Mouse (Mus musculus): ENCODE data around the gene Fcer1g. TPM values are rescaled to one million over a fixed set of nuclear protein-coding genes. Genes with fewer than 3 reads are reported as not detected.

The Fcer1g gene
- total and polyA plus RNA-seq, 2 experiments from 2014 or later = 24.6 to 60.5 TPM

GRCm38 (mm10) chr1:171189046-171189445, 45.1 kb downstream of the Fcer1g start:
- Histone ChIP-seq H3K4me2 (ENCODE audit: low read depth, low read length) (peak overlapping the region; percentile 43), H3K36me3 (replicated peaks; ENCODE audit: control insufficient read depth, insufficient read depth, low read length) (no peaks in the 10 kb centered on the region), H3K9ac (replicated peaks; ENCODE audit: low read depth, low read length) (peak overlapping the region; percentile 22), H3K27ac (ENCODE audit: low read depth) (peak overlapping the region; percentile 95), H3K9me3 (replicated peaks; ENCODE audit: control insufficient read depth, low read length) (no peaks in the 10 kb centered on the region), H3K4me1 (ENCODE audit: control insufficient read depth, insufficient read depth) (peaks cover 62% of the 10 kb centered on the region), H3K27me3 (ENCODE audit: control insufficient read depth, insufficient read depth, low read length) (no peaks in the 10 kb centered on the region), H3K4me3 (ENCODE audit: low read depth, low read length) (no peak overlapping the region)
- ATAC-seq (ENCODE audit: insufficient read depth, low read depth) (peak; percentile 83), DNase-seq (ENCODE audit: low spot score) (peak; percentile 91)
- TF ChIP-seq EP300 (IDR thresholded peaks at IDR 0.05; ENCODE audit: low read depth) (no peak; the same call in 1 of the 2 replicates), CTCF (IDR thresholded peaks at IDR 0.05; ENCODE audit: low read depth) (no peak)
- 9% methylated on average over 8 of the region's 8 CpGs for WGBS

GRCm38 (mm10) chr1:171187851-171188700, 46.1 kb downstream of the Fcer1g start:
- H3K4me3 ChIP-seq (ENCODE audit: low read depth, low read length) = no peak overlapping the region
- peak overlapping the region; percentile 95 for H3K27ac ChIP-seq (ENCODE audit: low read depth)
- no peak for TF ChIP-seq CTCF (IDR thresholded peaks at IDR 0.05; ENCODE audit: low read depth)
- no peak for TF ChIP-seq EP300 (IDR thresholded peaks at IDR 0.05; ENCODE audit: low read depth)
- H3K9ac ChIP-seq (replicated peaks; ENCODE audit: low read depth, low read length) = no peak overlapping the region
- peaks cover 60% of the 10 kb centered on the region for H3K4me1 ChIP-seq (ENCODE audit: control insufficient read depth, insufficient read depth)
- no peaks in the 10 kb centered on the region for H3K36me3 ChIP-seq (replicated peaks; ENCODE audit: control insufficient read depth, insufficient read depth, low read length)
- WGBS = 67% methylated on average over 13 of the region's 13 CpGs
- ATAC-seq (ENCODE audit: insufficient read depth, low read depth) (no peak), DNase-seq (ENCODE audit: low spot score) (no peak)
- no peaks in the 10 kb centered on the region for H3K9me3 ChIP-seq (replicated peaks; ENCODE audit: control insufficient read depth, low read length)
- H3K27me3 ChIP-seq (ENCODE audit: control insufficient read depth, insufficient read depth, low read length) = no peaks in the 10 kb centered on the region
- no peak overlapping the region for H3K4me2 ChIP-seq (ENCODE audit: low read depth, low read length)

- Histone ChIP-seq H3K9me3 (replicated peaks; ENCODE audit: control insufficient read depth, low read length) (no peaks in the 10 kb centered on the region), H3K4me3 (ENCODE audit: low read depth, low read length) (no peak overlapping the region), H3K27ac (ENCODE audit: low read depth) (peak overlapping the region; percentile 67), H3K9ac (replicated peaks; ENCODE audit: low read depth, low read length) (no peak overlapping the region), H3K27me3 (ENCODE audit: control insufficient read depth, insufficient read depth, low read length) (no peaks in the 10 kb centered on the region), H3K36me3 (replicated peaks; ENCODE audit: control insufficient read depth, insufficient read depth, low read length) (no peaks in the 10 kb centered on the region), H3K4me2 (ENCODE audit: low read depth, low read length) (no peak overlapping the region), H3K4me1 (ENCODE audit: control insufficient read depth, insufficient read depth) (peaks cover 51% of the 10 kb centered on the region)
- TF ChIP-seq EP300 (IDR thresholded peaks at IDR 0.05; ENCODE audit: low read depth) = no peak
- TF ChIP-seq CTCF (IDR thresholded peaks at IDR 0.05; ENCODE audit: low read depth) = no peak
- DNase-seq (ENCODE audit: low spot score) (no peak), ATAC-seq (ENCODE audit: insufficient read depth, low read depth) (no peak)
- 61% methylated on average over 8 of the region's 8 CpGs for WGBS
Observed at GRCm38 (mm10) chr1:171185655-171186054, 48.5 kb downstream of the Fcer1g start.

- DNase-seq (ENCODE audit: low spot score) (no peak), ATAC-seq (ENCODE audit: insufficient read depth, low read depth) (no peak)
- Histone ChIP-seq H3K9me3 (replicated peaks; ENCODE audit: control insufficient read depth, low read length) (no peaks in the 10 kb centered on the region), H3K4me2 (ENCODE audit: low read depth, low read length) (no peak overlapping the region; the same call in 1 of the 2 replicates), H3K36me3 (replicated peaks; ENCODE audit: control insufficient read depth, insufficient read depth, low read length) (no peaks in the 10 kb centered on the region), H3K27me3 (ENCODE audit: control insufficient read depth, insufficient read depth, low read length) (no peaks in the 10 kb centered on the region), H3K4me3 (ENCODE audit: low read depth, low read length) (no peak overlapping the region), H3K9ac (replicated peaks; ENCODE audit: low read depth, low read length) (no peak overlapping the region), H3K27ac (ENCODE audit: low read depth) (peak overlapping the region; percentile 83), H3K4me1 (ENCODE audit: control insufficient read depth, insufficient read depth) (peaks cover 55% of the 10 kb centered on the region)
- WGBS = 35% methylated on average over 7 of the region's 7 CpGs
- TF ChIP-seq EP300 (IDR thresholded peaks at IDR 0.05; ENCODE audit: low read depth) = no peak
- 0 out of 2 replicates have a peak, but pooled peaks have one; percentile 19 for TF ChIP-seq CTCF (IDR thresholded peaks at IDR 0.05; ENCODE audit: low read depth)
Observed at GRCm38 (mm10) chr1:171184314-171184713, 49.9 kb downstream of the Fcer1g start.

GRCm38 (mm10) chr1:171183620-171184019, 50.5 kb downstream of the Fcer1g start:
- Histone ChIP-seq H3K4me3 (ENCODE audit: low read depth, low read length) (no peak overlapping the region), H3K9ac (replicated peaks; ENCODE audit: low read depth, low read length) (no peak overlapping the region), H3K9me3 (replicated peaks; ENCODE audit: control insufficient read depth, low read length) (no peaks in the 10 kb centered on the region), H3K27me3 (ENCODE audit: control insufficient read depth, insufficient read depth, low read length) (no peaks in the 10 kb centered on the region), H3K27ac (ENCODE audit: low read depth) (peak overlapping the region; percentile 83), H3K36me3 (replicated peaks; ENCODE audit: control insufficient read depth, insufficient read depth, low read length) (no peaks in the 10 kb centered on the region), H3K4me1 (ENCODE audit: control insufficient read depth, insufficient read depth) (peaks cover 50% of the 10 kb centered on the region), H3K4me2 (ENCODE audit: low read depth, low read length) (no peak overlapping the region; the same call in 1 of the 2 replicates)
- ATAC-seq (ENCODE audit: insufficient read depth, low read depth) (peak; percentile 79), DNase-seq (ENCODE audit: low spot score) (peak; percentile 81)
- WGBS = 20% methylated on average over 3 of the region's 3 CpGs
- TF ChIP-seq EP300 (IDR thresholded peaks at IDR 0.05; ENCODE audit: low read depth) (no peak; the same call in 1 of the 2 replicates), CTCF (IDR thresholded peaks at IDR 0.05; ENCODE audit: low read depth) (no peak)
